ENCODE assay signal across 16 mouse cellular contexts in genomic region chr7:144689855-144690254, GRCm38 (mm10).
DNase-seq lines count a peak whose midpoint lies in the region; ATAC-seq lines count a peak whose summit lies in the region.
"Had no signal": no experiment of that assay in that cellular context is flagged by ENCODE, and none has a peak within 500 bp of the region (broad histone marks: within the 10 kb centered on the region; RNA-seq: fewer than 3 reads in every experiment).

No protein-coding gene starts in this region.

- peak; percentile 37; the same call in 1 of the 2 replicates for ATAC-seq in heart, embryonic 15.5 days (replicated peaks; ENCODE audit: insufficient number of reproducible peaks, insufficient read depth, low FRiP score, low read depth)
- ATAC-seq in lung, embryonic 16.5 days (ENCODE audit: low read depth) = peak; percentile 69
- peak; percentile 63; the same call in 1 of the 2 replicates for ATAC-seq in embryonic facial prominence, embryonic 15.5 days (ENCODE audit: insufficient number of reproducible peaks, low FRiP score, low TSS enrichment, low read depth)
- ATAC-seq in limb, embryonic 13.5 days (ENCODE audit: low FRiP score, low read depth) = no peak
- no peak for ATAC-seq in megakaryocyte, adult 5-6 weeks (ENCODE audit: poor library complexity, severe bottlenecking)
- ATAC-seq: activated CD4-positive, CD25-positive, alpha-beta regulatory T cell, adult 4 months; forebrain, embryonic 13.5 days had no signal

- H3K4me3 ChIP-seq in heart, embryonic 15.5 days = no peak overlapping the region
- H3K4me3 ChIP-seq in lung, embryonic 16.5 days (ENCODE audit: low read length) = no peak overlapping the region
- H3K4me3 ChIP-seq in embryonic facial prominence, embryonic 15.5 days (replicated peaks) = no peak overlapping the region
- H3K4me3 ChIP-seq in limb, embryonic 13.5 days = no peak overlapping the region
- H3K4me3 ChIP-seq: forebrain, embryonic 13.5 days; gastrocnemius, adult 2 months; left cerebral cortex, adult 2 months; neural tube, embryonic 15.5 days had no signal

- no peak overlapping the region for H3K4me2 ChIP-seq in heart, embryonic 15.5 days
- H3K4me2 ChIP-seq in lung, embryonic 16.5 days (ENCODE audit: low read depth, low read length) = no peak overlapping the region; the same call in 1 of the 2 replicates
- H3K4me2 ChIP-seq in embryonic facial prominence, embryonic 15.5 days (replicated peaks) = no peak overlapping the region
- H3K4me2 ChIP-seq in limb, embryonic 13.5 days (replicated peaks) = no peak overlapping the region
- H3K4me2 ChIP-seq: forebrain, embryonic 13.5 days; liver, embryonic 11.5 days; neural tube, embryonic 15.5 days had no signal

- 31% methylated on average over 2 of the region's 2 CpGs for WGBS in heart, embryonic 15.5 days
- 13% methylated on average over 2 of the region's 2 CpGs for WGBS in lung, embryonic 16.5 days
- WGBS in embryonic facial prominence, embryonic 15.5 days = 23% methylated on average over 2 of the region's 2 CpGs
- WGBS in limb, embryonic 13.5 days = 65% methylated on average over 2 of the region's 2 CpGs

- no peak overlapping the region for H3K9ac ChIP-seq in heart, embryonic 15.5 days
- no peak overlapping the region for H3K9ac ChIP-seq in lung, embryonic 16.5 days (ENCODE audit: low read length)
- H3K9ac ChIP-seq in embryonic facial prominence, embryonic 15.5 days = no peak overlapping the region
- no peak overlapping the region for H3K9ac ChIP-seq in limb, embryonic 13.5 days
- H3K9ac ChIP-seq: forebrain, embryonic 13.5 days; neural tube, embryonic 15.5 days had no signal

- no peak for DNase-seq in heart, postnatal 36 days
- no peak for DNase-seq in lung, postnatal 25 days (ENCODE audit: low spot score)
- DNase-seq in spleen, adult 12 weeks (ENCODE audit: low spot score) = no peak
- DNase-seq: cerebellum, adult 11 months; gastrocnemius, adult 2 months; right cerebral cortex, postnatal 4 days had no signal

- H3K27ac ChIP-seq in heart, embryonic 15.5 days = peak overlapping the region; percentile 36; the same call in 1 of the 2 replicates
- peak overlapping the region; percentile 65 for H3K27ac ChIP-seq in lung, embryonic 16.5 days (ENCODE audit: low read length)
- H3K27ac ChIP-seq in embryonic facial prominence, embryonic 15.5 days (replicated peaks) = peak overlapping the region; percentile 25; the same call in 1 of the 2 replicates
- peak overlapping the region; percentile 29; the same call in 1 of the 2 replicates for H3K27ac ChIP-seq in limb, embryonic 13.5 days
- H3K27ac ChIP-seq: forebrain, embryonic 13.5 days; gastrocnemius, adult 2 months; left cerebral cortex, adult 2 months; neural tube, embryonic 15.5 days had no signal

- H3K9me3 ChIP-seq in heart, embryonic 15.5 days (replicated peaks) = no peaks in the 10 kb centered on the region
- no peaks in the 10 kb centered on the region for H3K9me3 ChIP-seq in lung, embryonic 16.5 days (ENCODE audit: control insufficient read depth, low read length)
- no peaks in the 10 kb centered on the region for H3K9me3 ChIP-seq in embryonic facial prominence, embryonic 15.5 days (replicated peaks)
- 0 out of 2 replicates have a peak, but pooled peaks cover 3% of the 10 kb centered on the region for H3K9me3 ChIP-seq in limb, embryonic 13.5 days
- H3K9me3 ChIP-seq: neural tube, embryonic 15.5 days had no signal

- intact Hi-C loops in heart, postnatal 36 days (cut with DNase I) = no loop called here

- H3K36me3 ChIP-seq in heart, embryonic 15.5 days = no peaks in the 10 kb centered on the region
- no peaks in the 10 kb centered on the region for H3K36me3 ChIP-seq in lung, embryonic 16.5 days (ENCODE audit: control insufficient read depth, insufficient read depth, low read length)
- H3K36me3 ChIP-seq in embryonic facial prominence, embryonic 15.5 days = no peaks in the 10 kb centered on the region
- H3K36me3 ChIP-seq in limb, embryonic 13.5 days = no peaks in the 10 kb centered on the region
- H3K36me3 ChIP-seq: neural tube, embryonic 15.5 days had no signal

- H3K27me3 ChIP-seq in heart, embryonic 15.5 days = no peaks in the 10 kb centered on the region
- no peaks in the 10 kb centered on the region for H3K27me3 ChIP-seq in lung, embryonic 16.5 days (ENCODE audit: control insufficient read depth, insufficient read depth, low read depth, low read length)
- no peaks in the 10 kb centered on the region for H3K27me3 ChIP-seq in embryonic facial prominence, embryonic 15.5 days
- H3K27me3 ChIP-seq in limb, embryonic 13.5 days = no peaks in the 10 kb centered on the region
- H3K27me3 ChIP-seq: forebrain, embryonic 13.5 days; neural tube, embryonic 15.5 days had no signal

- H3K4me1 ChIP-seq in heart, embryonic 15.5 days (replicated peaks) = peaks cover 13% of the 10 kb centered on the region
- H3K4me1 ChIP-seq in lung, embryonic 16.5 days (replicated peaks; ENCODE audit: control insufficient read depth, insufficient read depth, low read length) = peaks cover 18% of the 10 kb centered on the region
- peaks cover 12% of the 10 kb centered on the region for H3K4me1 ChIP-seq in embryonic facial prominence, embryonic 15.5 days
- H3K4me1 ChIP-seq in limb, embryonic 13.5 days = peaks cover 13% of the 10 kb centered on the region

Comparison
In these comparisons a context has a peak if more than half of its experiments do, and no peak if none do; other contexts are left out.
1. ATAC-seq: peak in heart, embryonic 15.5 days (single experiment), lung, embryonic 16.5 days (single experiment) and embryonic facial prominence, embryonic 15.5 days (single experiment); none in limb, embryonic 13.5 days (single experiment) and megakaryocyte, adult 5-6 weeks (single experiment).
2. Peak in every context shown above with its lines, with median percentiles within 50 percentile points of each other: H3K27ac ChIP-seq.